Mouse (Mus musculus) limb, embryonic 14.5 days (tissue): ENCODE data around the gene Atg4d. TPM values are rescaled to one million over a fixed set of nuclear protein-coding genes. Genes with fewer than 3 reads are reported as not detected.
A peak's percentile ranks its signal among the peaks of the same experiment; 100 is the strongest.

Experiments used
- ATAC-seq: fragments of 200-750 bp; cut with Nextera tagmentation; 2 replicates; pipeline ENCODE4 v1.8.0; 2017; ENCODE audit warnings: low read depth, moderate number of reproducible peaks, moderate TSS enrichment; ENCODE audit not compliant: low FRiP score
- DNase-seq: peaks from one replicate; pipeline ENCODE4 v3.0.0-alpha.2; 2015; ENCODE audit warnings: low spot score
- H3K27ac ChIP-seq: fragments of 300-500 bp; sonication (generic); replicated peaks from 2 replicates; pipeline ENCODE4 v1.5.1; 2014; ENCODE audit warnings: low read depth, mild to moderate bottlenecking, low read length, moderate library complexity, mixed read lengths
- H3K27me3 ChIP-seq: fragments of 300-500 bp; sonication (generic); 2 replicates; pipeline ENCODE4 v1.6.1; 2014; ENCODE audit warnings: low read length, mixed read lengths; ENCODE audit not compliant: control insufficient read depth, insufficient read depth
- H3K36me3 ChIP-seq: fragments of 300-500 bp; sonication (generic); 2 replicates; pipeline ENCODE4 v1.6.1; 2014; ENCODE audit warnings: mild to moderate bottlenecking, low read length, moderate library complexity, mixed read lengths; ENCODE audit not compliant: control insufficient read depth, insufficient read depth
- H3K4me1 ChIP-seq: fragments of 300-500 bp; sonication (generic); 2 replicates; pipeline ENCODE4 v1.6.1; 2014; ENCODE audit warnings: antibody characterized with exemption, low read length, mixed read lengths; ENCODE audit not compliant: control insufficient read depth, insufficient read depth
- H3K4me2 ChIP-seq: fragments of 300-500 bp; sonication (generic); replicated peaks from 2 replicates; pipeline ENCODE4 v1.6.1; 2014; ENCODE audit warnings: low read depth, mild to moderate bottlenecking, low read length, moderate library complexity; ENCODE audit not compliant: severe bottlenecking
- H3K4me3 ChIP-seq: fragments of 300-500 bp; sonication (generic); replicated peaks from 2 replicates; pipeline ENCODE4 v1.5.1; 2014; ENCODE audit warnings: low read length
- H3K9ac ChIP-seq: fragments of 300-500 bp; sonication (generic); 2 replicates; pipeline ENCODE4 v1.6.1; 2014; ENCODE audit warnings: mild to moderate bottlenecking, low read depth, low read length, moderate library complexity; ENCODE audit not compliant: severe bottlenecking
- H3K9me3 ChIP-seq: fragments of 300-500 bp; sonication (generic); 2 replicates; pipeline ENCODE4 v1.6.1; 2016; ENCODE audit warnings: low read length; ENCODE audit not compliant: control insufficient read depth
- POLR2A ChIP-seq: fragments of 200-500 bp; IDR thresholded peaks from 2 replicates; pipeline ENCODE4 v1.8.0; 2012; ENCODE audit warnings: inconsistent platforms, mild to moderate bottlenecking, moderate library complexity, borderline replicate concordance; ENCODE audit not compliant: insufficient read depth, insufficient read length; ENCODE audit errors: extremely low read depth
- WGBS: fragments of 180-500 bp; shearing (Covaris S2); extraction: QIAGEN DNeasy Blood & Tissue Kit; methylation state at CpG from one replicate; pipeline ENCODE4 v1.1.7; 2014; 5-methylcytosine and 5-hydroxymethylcytosine counted together
- polyA plus RNA-seq, 2 experiments: library from polyadenylated mRNA; depleted of rRNA in 1 of 2; stranded (reverse) in 1 of 2; unstranded in 1 of 2; fragments of >200 nt; fragmentation: Nextera tagmentation in 1 of 2; extraction: Ambion mirVana in 1 of 2; gene quantifications; 2 replicates each; pipeline versions ENCODE4 v1.2.1 to v1.2.3; 2012 to 2014

The Atg4d gene
- polyA plus RNA-seq, 2 experiments: 26.9 to 31.6 TPM

DNA sequence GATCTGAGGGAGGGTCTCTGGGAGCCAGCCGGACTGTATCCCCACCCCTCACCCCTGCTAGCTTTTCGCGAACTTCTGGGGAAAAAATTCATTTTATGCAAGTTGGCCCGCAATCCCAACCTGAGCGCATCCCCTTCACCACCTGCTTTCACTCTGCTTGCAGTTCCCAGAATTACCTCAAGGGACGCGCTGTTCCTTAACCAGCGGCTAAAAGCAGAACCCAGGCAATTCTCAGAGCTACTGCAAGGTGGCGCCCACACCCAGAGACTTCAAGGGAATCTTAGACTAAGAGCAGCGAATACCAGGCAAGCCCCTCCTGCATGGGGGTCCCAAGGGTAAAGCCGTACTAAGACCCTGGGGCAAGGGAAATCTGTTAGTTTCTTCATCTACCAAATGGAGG, 23.8 kb upstream of the Atg4d start:
- peaks cover 8% of the 10 kb centered on the region for H3K36me3 ChIP-seq
- no peak for ATAC-seq
- H3K9me3 ChIP-seq: no peaks in the 10 kb centered on the region
- peak; percentile 87 for DNase-seq
- no peak overlapping the region for H3K4me2 ChIP-seq
- H3K4me3 ChIP-seq: no peak overlapping the region
- WGBS: 7% methylated on average over 11 of the region's 11 CpGs
- H3K27ac ChIP-seq: no peak overlapping the region
- H3K27me3 ChIP-seq: peaks cover 43% of the 10 kb centered on the region
- no peak for TF ChIP-seq POLR2A
- no peak overlapping the region for H3K9ac ChIP-seq
- peaks cover 17% of the 10 kb centered on the region for H3K4me1 ChIP-seq

DNA sequence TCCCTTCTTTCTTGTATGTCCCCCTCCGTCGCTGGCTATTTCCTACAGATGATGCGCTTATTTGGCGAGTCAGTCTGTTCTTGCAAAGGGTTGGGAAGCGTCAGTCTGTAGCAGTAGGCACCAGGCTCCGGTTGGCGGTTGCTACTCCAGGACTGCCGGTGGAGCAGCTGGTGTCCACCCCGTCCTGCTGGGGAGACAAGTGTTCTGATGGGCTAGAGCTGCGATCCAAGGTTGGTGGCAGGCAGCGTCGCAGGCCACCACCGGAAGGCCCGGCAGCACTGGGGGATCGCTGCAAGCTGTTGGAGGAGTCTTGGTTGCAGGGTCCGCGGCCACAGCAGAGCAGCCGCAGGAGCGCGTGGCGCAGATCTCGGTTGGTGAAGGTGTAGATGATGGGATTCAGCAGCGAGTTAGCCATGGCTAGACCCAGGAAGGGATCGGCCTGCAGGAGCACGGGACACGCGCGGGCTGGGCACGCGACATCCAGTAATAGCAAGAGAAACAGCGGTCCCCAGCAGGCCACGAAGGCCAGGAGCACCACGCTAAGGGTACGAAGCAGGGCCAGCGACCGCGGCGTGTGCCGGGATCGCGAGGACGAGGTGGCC, 21.2 kb upstream of the Atg4d start:
- peak overlapping the region; percentile 56 for H3K9ac ChIP-seq
- 13% methylated on average over 42 of the region's 42 CpGs for WGBS
- H3K27ac ChIP-seq: no peak overlapping the region
- no peak for TF ChIP-seq POLR2A
- H3K9me3 ChIP-seq: no peaks in the 10 kb centered on the region
- peak overlapping the region; percentile 92 for H3K4me2 ChIP-seq
- ATAC-seq: no peak
- H3K4me3 ChIP-seq: peak overlapping the region; percentile 49
- no peak for DNase-seq
- H3K36me3 ChIP-seq: no peaks in the 10 kb centered on the region
- peaks cover 63% of the 10 kb centered on the region for H3K27me3 ChIP-seq
- H3K4me1 ChIP-seq: peaks cover 6% of the 10 kb centered on the region; the same call in 1 of the 2 replicates

DNA sequence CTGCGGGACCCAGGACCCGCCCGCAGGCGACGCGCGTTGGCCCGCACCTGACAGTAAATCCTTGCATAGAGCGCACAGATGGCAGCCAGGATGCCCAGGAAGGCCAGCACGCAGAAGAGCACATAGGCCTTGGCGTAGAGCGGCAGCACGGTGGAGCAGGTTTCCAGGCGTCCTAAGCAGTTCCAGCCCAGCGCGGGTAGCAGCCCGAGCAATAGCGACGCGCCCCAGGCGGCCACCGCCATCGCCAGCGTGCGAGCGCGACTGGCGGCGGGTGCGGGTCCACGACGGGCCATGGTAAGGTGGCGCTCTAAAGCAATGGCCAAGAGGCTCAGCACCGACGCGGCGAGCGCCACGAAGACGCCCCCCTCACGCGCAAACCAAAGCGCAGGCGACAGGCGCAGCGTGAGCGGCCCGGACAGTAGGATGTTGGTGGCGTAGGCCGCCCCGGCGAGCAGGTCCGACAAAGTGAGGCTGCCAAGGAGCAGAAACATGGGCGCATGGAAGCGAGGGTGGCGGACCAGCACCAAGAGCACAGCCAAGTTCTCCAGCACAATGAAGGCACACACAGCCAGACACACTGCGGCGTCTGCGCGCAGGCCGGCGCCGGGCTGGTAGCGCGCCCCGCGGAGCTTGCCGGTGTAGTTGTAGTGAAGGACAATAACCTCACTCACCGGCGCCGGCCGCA, 20.5 kb upstream of the Atg4d start:
- Histone ChIP-seq H3K27ac (no peak overlapping the region), H3K4me3 (peak overlapping the region; percentile 49), H3K4me1 (peaks cover 6% of the 10 kb centered on the region; the same call in 1 of the 2 replicates), H3K27me3 (peaks cover 70% of the 10 kb centered on the region), H3K9ac (peak overlapping the region; percentile 56), H3K4me2 (peak overlapping the region; percentile 92), H3K36me3 (no peaks in the 10 kb centered on the region), H3K9me3 (no peaks in the 10 kb centered on the region)
- DNase-seq (no peak), ATAC-seq (peak; percentile 19; the same call in 1 of the 2 replicates)
- no peak for TF ChIP-seq POLR2A
- 3% methylated on average over 38 of the region's 72 CpGs for WGBS

DNA sequence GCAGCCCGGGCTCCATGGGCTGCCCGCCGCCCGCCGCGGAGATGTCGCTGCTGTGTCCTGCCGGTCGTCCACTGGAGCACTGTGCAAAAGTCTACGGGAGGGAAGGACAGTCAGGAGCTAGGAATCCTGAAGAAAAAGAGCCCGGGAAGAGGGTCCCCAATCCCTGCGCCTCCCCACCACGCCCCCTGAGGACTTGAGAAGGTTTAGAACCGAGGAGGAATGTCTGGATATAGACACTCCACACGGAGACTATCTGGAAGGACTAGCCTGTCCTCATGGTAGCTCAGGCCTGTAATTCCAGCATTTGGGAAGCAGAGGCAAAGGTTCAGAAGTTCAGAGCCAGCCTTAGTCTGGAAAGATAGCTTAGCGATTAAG, 20.0 kb upstream of the Atg4d start:
- DNase-seq (no peak), ATAC-seq (no peak)
- WGBS: 3% methylated on average over 16 of the region's 16 CpGs
- TF ChIP-seq POLR2A: no peak
- Histone ChIP-seq H3K9me3 (no peaks in the 10 kb centered on the region), H3K4me2 (peak overlapping the region; percentile 92), H3K27ac (no peak overlapping the region), H3K36me3 (no peaks in the 10 kb centered on the region), H3K9ac (peak overlapping the region; percentile 56), H3K4me1 (peaks cover 6% of the 10 kb centered on the region; the same call in 1 of the 2 replicates), H3K27me3 (peaks cover 75% of the 10 kb centered on the region), H3K4me3 (peak overlapping the region; percentile 49)

DNA sequence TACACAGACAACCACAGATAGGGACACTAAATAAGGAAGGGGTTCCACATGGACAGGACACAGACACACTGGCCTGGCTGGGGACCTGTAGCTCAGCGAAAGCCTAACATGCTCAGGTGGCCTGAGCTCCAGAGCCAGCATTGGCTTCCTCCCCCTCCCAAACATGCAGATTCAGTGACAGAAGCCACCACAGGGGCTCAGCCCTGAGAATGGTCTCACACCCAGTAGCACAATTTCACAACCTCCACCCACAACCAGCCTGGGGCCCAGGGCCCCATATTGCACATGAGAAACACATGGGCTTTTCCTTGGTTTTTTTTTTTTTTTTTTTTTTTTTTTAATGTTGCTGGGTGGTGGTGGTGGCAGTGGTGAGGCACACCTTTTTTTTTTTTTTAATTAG, 18.8 kb upstream of the Atg4d start:
- no peak for ATAC-seq
- WGBS: 79% methylated on average over 1 of the region's 1 CpGs
- Histone ChIP-seq H3K27me3 (peaks cover 81% of the 10 kb centered on the region), H3K4me2 (no peak overlapping the region), H3K36me3 (no peaks in the 10 kb centered on the region), H3K27ac (no peak overlapping the region), H3K4me1 (peaks cover 6% of the 10 kb centered on the region; the same call in 1 of the 2 replicates), H3K4me3 (no peak overlapping the region), H3K9me3 (no peaks in the 10 kb centered on the region), H3K9ac (no peak overlapping the region)
- no peak for DNase-seq
- TF ChIP-seq POLR2A: no peak
